Mouse (Mus musculus) bone marrow macrophage, adult 2 months (primary cell): ENCODE results near the gene Adap2.

Source experiments
- CTCF ChIP-seq: IDR thresholded peaks from 2 replicates; pipeline ENCODE4 v1.5.1; 2012; ENCODE audit warnings: low read depth, mild to moderate bottlenecking, low read length, moderate library complexity
- POLR2A ChIP-seq: IDR thresholded peaks from 2 replicates; pipeline ENCODE4 v1.6.1; 2012; ENCODE audit warnings: mild to moderate bottlenecking, low read depth, low read length, borderline replicate concordance

- TF ChIP-seq CTCF (0 out of 2 replicates have a peak, but pooled peaks have one; percentile 16), POLR2A (no peak)
Observed at GRCm38 (mm10) chr11:80200326-80200725, 46.4 kb downstream of the Adap2 start.
